Mouse (Mus musculus): ENCODE data around the gene Aurkb. TPM values are rescaled to one million over a fixed set of nuclear protein-coding genes. Genes with fewer than 3 reads are reported as not detected.
A peak's percentile ranks its signal among the peaks of the same experiment; 100 is the strongest.

Gene Aurkb
- total RNA-seq, 2 experiments from 2014 or later, result 0.67 to 1.5 TPM

- DNase-seq, result no peak
These were observed 35.4 kb downstream of the Aurkb start for GRCm38 (mm10) chr11:69080855-69081222.

DNA sequence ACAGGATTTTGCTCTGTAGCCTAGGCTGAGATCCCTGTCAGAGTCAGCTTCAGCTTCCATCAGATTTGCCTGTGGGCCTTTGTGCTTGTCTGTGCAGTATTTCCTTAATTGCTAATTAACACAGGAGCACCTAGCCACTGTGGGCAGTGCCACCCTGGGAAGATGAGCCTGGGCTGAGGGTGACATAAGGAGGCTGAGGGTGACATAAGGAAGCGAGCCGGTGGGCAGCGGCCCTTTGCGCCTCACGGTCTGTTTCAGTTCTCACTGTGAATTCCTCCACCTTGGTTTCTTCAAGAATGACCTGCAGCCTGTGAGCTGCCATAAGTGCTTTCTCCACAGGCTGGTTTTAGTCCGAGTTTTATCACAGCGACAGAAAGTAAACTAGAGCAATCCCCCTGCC is 36.2 kb downstream of the Aurkb start:
- no peak for DNase-seq

GRCm38 (mm10) chr11:69085608-69086007 is 40.2 kb downstream of the Aurkb start:
- DNase-seq, result no peak

DNA sequence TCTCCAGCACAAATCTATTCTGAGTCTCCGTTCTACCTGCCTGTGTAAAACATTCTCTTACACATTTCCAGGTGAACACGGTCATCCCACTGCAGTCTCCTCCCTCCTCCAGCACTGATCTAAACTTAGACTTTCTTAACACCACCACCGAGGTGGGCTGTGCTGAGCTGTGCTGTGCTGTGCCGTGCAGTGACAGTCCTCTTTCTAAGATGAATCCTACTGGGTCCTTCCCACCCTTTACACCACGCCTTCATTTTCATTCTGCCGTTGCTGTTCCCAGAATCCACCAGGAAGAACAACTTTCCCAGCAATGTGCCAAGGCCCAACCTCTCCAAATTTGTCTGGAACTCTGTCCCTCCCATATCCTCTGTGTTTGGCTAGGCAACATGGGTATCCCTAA is 40.9 kb downstream of the Aurkb start:
- DNase-seq, result peak in 1 of 2 experiments; percentile 28

GRCm38 (mm10) chr11:69087082-69087481 is 41.6 kb downstream of the Aurkb start:
- peak in 1 of 2 experiments; percentile 27 for DNase-seq

DNA sequence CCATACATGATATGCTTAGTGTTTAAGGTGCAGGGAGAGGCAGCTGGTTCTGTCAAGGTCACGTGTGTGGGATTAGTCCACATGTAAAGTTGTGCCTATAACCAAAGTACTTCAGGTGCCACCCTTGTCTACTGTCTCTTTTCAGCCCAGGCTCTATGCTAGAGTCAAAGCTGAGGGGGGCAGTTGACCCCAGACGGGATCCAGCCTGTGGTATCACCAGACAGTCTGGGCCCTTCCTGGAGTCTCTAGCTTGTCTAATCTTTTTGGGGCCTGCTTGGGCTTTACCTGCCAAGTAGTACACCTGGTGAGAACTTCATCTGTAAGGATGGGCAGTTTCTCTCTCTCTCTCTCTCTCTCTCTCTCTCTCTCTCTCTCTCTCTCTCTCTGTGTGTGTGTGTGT is 42.1 kb downstream of the Aurkb start:
- DNase-seq, result peak in 1 of 2 experiments; percentile 19

GRCm38 (mm10) chr11:69088103-69088855 is 42.8 kb downstream of the Aurkb start, which contains the start of gene Vamp2:
Vamp2 (plus strand) TSS chr11:69088490.
- peak; percentile 94 for DNase-seq

GRCm38 (mm10) chr11:69088856-69089615 is 43.6 kb downstream of the Aurkb start:
- no peak for DNase-seq

DNA sequence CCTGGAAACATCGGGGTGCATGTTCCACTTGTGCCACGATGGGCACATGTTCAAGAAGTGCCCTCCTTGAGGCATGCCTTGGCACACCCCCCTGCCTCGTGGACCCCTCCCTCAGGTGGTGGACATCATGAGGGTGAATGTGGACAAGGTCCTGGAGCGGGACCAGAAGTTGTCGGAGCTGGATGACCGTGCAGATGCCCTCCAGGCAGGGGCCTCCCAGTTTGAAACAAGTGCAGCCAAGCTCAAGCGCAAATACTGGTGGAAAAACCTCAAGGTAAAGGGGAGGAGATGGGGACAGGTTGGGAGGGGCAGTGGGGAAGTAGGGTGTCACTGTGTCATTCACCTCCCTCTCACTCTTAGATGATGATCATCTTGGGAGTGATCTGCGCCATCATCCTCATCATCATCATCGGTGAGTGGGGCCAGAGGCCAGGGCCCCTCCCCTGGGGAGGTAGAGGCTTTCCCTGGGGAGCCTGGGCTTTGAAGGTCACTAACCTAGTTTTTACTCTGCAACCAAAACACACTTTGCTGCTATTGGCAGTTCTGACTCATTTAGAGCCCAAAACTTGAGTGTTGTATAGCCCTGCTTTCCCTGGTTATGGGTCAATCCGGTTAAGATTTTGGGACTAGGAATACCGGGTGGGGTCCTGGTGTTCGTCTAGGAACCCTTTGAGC is 44.3 kb downstream of the Aurkb start:
- DNase-seq, result peak in 1 of 2 experiments; percentile 40

DNA sequence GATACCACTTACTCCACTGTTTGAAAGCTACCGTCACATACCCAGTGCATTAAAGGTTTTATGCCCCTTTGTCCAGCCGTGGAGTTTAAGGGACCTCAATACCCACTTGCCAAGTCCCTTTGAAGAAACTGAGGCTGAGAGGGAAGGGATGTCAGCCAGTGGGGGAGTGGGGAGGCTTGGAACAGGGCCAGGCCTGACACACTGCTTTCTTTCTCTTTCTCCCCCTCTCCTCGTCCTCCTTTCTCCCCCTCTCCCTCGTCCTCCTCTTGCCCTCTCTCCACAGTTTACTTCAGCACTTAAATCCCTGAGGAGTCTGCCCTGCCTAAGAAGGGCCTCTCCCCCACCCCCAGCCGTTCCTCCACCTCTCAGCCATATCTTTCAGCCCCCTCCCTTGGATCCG is 44.9 kb downstream of the Aurkb start:
- no peak for DNase-seq

GRCm38 (mm10) chr11:69091566-69092385 is 46.3 kb downstream of the Aurkb start:
- DNase-seq, result peak in 1 of 2 experiments; percentile 12

DNA sequence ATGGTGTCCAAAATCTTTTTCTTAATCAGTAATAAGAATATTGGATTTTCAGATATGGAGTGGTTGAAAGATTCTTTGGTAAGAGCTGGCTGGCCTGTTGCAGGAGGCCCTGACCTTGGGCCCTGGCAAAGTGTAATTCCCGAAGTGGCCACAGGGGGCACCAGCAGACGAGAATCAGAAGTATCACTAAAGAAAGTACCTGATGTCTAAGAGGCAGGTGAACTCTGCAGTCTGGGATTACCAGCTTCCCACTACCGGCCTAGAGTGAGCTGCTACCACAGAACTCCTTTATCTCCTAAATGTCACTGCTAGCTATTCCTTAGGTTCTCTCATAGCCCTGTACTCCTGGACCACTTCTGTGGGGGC is 46.9 kb downstream of the Aurkb start:
- DNase-seq, result peak; percentile 86 to 97

DNA sequence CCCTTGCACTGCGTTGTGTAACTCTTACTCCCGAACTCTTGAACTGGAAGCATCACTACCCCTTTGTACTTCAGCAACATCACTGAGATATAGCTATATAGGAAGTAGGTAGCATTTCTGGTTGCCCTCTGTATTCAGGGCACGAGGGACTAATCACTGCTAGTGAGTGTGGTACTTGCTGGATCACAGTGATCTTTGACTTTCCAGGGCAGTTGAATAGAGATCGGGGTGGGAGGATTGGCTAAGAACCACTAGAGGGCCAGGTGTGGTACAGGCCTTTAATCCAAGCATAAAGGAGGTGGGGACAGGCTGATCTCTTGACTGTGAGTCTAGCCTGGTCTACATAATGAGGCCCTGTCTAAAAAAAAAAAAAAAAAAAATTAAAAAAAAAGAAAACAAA is 47.4 kb downstream of the Aurkb start:
- DNase-seq, result no peak

DNA sequence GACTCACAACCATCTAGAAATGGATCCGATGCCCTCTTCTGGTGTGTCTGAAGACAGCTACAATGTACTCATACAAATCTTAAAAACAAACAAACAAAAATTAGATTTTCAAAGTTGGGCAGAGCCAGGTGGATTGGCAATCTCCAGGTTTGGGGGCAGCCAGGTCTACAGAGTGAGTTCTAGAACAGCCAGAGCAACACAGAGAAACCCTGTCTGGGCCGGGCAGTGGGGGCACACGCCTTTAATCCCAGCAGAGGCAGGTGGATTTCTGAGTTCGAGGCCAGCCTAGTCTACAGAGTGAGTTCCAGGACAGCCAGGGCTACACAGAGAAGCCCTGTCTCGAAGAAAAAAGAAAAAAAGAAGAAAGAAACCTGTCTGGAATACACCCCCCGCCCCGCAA is 48.4 kb downstream of the Aurkb start:
- DNase-seq, result peak in 1 of 2 experiments; percentile 33

- peak; percentile 99 to 100 for DNase-seq
These were observed 49.4 kb downstream of the Aurkb start, which contains the start of gene Per1 for GRCm38 (mm10) chr11:69094697-69095429. Per1 (plus strand) TSS chr11:69095217.

DNA sequence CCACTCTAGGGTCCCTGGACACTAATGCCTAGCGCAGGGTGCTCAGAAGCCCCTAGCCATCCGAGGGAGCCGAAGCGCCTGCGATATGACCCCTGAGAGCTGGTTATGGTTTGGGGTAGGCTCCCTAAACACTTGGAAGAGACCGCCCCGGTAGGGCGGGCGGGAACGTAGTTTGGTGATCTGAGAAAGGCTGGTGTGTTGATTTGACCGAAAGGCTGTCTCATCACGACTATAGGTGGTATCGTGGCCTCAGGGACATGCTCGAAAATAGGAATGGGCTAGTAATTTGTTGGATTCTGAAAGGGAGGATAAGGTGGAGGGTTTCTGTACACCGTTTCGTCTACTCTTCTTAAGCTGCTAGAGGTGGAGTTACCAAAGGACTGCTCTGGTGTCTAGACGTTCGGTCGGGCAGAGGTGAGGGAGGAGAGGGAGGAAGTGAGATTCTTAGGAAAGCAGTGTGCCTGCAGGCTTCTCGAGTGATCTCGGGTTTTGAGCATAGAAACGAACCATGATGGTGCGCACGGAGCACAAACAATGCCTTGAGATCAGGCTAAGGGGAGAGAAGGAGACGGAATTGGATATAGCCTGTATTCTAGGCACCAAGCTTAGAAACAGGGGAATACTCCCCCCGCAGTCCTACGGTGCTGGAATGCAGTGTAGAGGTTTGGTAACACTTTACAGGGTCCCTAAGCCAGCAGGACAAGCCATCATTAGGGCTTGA is 50.2 kb downstream of the Aurkb start:
- DNase-seq, result peak; percentile 62 to 81

DNA sequence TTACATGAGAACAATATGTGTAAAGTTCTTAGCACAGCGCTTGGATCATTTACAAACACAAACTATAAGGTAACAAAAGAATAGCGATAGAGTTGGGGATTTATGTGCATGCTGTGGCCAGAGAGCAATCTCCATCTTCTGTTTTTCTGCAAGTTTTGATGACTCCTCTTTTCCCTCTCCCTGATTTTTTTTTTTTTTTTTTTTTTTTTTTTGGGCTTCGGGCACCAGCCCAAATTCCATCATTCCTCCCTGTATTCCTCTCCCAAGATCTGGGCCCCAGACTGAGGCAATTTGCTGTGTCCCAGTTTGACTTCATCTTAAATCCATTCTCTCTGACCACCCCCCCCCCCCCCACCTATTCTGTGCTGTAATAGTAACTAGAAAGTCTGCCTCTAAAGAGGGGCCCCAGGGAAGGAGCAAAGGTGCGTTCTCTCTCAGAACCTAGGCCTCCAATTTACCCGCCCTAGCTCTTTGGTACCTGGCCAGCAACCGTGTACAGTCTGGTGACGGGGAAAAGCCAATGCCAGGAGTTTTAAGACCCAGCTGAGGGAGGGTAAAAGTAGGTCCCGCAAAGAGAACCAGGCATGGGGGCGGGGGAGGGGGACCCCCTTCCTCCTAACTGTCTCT is 51.0 kb downstream of the Aurkb start:
- no peak for DNase-seq

DNA sequence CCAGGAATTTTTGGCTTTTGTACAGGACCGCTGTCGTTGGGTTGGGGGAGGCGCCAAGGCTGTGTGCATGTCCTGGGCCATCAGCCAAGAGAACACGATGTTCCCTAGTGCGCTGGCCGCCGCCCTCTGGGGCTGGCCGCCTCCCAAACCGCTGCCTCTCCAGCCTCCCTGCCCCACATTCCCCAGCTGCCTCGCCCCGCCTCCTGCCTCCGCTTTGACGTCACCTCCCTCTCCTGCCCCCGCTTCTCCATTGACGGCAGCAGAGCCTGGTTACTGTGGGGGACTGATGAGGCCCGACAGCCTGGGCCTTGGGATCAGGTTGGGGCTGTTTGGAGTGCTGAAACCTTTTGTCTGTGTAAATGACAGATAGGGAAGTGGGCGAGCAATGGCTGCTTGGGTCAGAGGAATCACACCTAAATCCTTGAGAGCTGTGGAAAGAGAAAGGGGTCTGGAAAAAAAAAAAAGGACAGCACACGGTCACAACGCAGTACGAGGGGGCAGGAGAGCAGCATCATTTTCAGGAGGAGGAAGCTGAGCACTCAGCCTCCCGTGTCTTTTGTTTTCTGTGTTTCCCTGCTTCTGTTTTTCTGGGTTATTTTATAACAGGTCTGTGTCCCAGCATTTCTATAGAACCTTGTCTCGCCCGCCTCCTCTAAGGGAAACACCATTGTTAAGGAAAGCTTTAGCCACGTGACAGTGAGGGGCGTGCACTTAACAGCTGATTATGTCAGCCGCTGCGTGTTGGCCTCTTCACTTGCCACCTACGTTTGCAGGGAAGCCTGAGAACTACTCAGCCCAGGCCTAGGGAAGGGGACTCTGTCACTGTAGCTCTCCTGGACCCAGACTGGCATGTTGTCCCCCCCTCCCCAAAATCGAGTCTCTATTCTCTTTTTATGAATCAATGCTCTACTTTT is 51.8 kb downstream of the Aurkb start:
- DNase-seq, result peak; percentile 100

Measured in heart, adult 18-20 months (tissue).